ENCODE assay signal across 27 mouse cellular contexts in the genomic region with DNA sequence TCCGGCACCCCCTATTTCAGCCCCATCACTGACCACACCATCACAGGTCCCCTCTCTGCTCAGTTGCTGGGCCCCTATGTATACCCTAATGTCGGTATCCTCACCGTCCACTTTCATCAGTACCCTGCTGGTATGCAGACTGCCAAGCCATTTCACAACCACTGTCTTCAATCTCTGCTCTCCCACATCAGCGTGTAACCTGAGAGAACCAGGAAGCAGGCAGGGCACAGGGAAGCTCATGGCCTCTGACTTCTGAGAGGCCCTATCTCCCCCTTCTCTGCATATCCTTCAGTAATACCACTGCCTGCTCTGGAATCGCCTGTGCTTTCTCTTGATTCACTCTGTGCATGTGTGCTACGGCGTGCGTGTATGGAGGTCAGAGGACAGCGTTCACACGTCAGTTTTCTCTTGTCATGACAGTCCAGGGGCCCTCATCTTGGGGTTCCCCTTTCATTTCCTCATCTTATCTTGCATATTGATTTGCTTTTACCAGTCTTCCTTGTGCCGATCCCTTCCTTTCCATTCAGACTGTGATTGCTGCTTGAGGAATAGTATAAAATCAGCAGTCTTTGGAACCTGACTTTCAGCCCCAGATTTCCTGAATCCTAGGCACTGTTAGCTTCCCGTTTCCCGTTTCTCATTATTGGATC. TPM values are rescaled to one million over a fixed set of nuclear protein-coding genes. Genes with fewer than 3 reads are reported as not detected.
DNase-seq lines count a peak whose midpoint lies in the region; ATAC-seq and TF ChIP-seq lines count a peak whose summit lies in the region.
"Had no signal": no experiment of that assay in that cellular context is flagged by ENCODE, and none has a peak within 500 bp of the region (broad histone marks: within the 10 kb centered on the region; RNA-seq: fewer than 3 reads in every experiment).

No protein-coding gene starts in this region.

- no peak for TF ChIP-seq CTCF in gastrocnemius, adult 2 months (IDR thresholded peaks at IDR 0.05)
- TF ChIP-seq CTCF in kidney, postnatal 0 days (IDR thresholded peaks at IDR 0.05; ENCODE audit: low read depth): no peak

- H3K36me3 ChIP-seq in kidney, postnatal 0 days (ENCODE audit: insufficient read depth, low read length): no peaks in the 10 kb centered on the region

- no peak overlapping the region for H3K9ac ChIP-seq in kidney, postnatal 0 days (ENCODE audit: low read depth, low read length)
- H3K9ac ChIP-seq: forebrain, postnatal 0 days; midbrain, embryonic 13.5 days had no signal

- DNase-seq in gastrocnemius, adult 2 months: no peak
- DNase-seq in gastrocnemius, postnatal 10 days: no peak
- DNase-seq in kidney, postnatal 0 days (ENCODE audit: low spot score): peak; percentile 35
- DNase-seq in kidney, postnatal 36 days: no peak
- DNase-seq in cerebellum, adult 11-12 months: no peak
- DNase-seq in frontal cortex, postnatal 36 days (ENCODE audit: low spot score in 2 of 2): no peak
- DNase-seq: adrenal gland, adult 2 months; cerebellum, adult 2 months; cerebellum, postnatal 36 days; forebrain, postnatal 0 days; kidney, adult 2 months; lung, adult 2 months; lung, postnatal 14 days; right cerebral cortex, postnatal 14 days; thymus, adult 2 months; thymus, postnatal 4 days had no signal

- no peaks in the 10 kb centered on the region for H3K27me3 ChIP-seq in kidney, postnatal 0 days (ENCODE audit: insufficient read depth, low read length)
- H3K27me3 ChIP-seq: megakaryocyte, embryonic 14.5 days; midbrain, embryonic 13.5 days; Patski had no signal

- no peaks in the 10 kb centered on the region for H3K4me1 ChIP-seq in kidney, postnatal 0 days (replicated peaks; ENCODE audit: insufficient read depth, low read length)
- H3K4me1 ChIP-seq: midbrain, embryonic 13.5 days had no signal

- H3K4me3 ChIP-seq in gastrocnemius, adult 2 months: no peak overlapping the region
- no peak overlapping the region for H3K4me3 ChIP-seq in kidney, postnatal 0 days (replicated peaks; ENCODE audit: low read depth, low read length)
- H3K4me3 ChIP-seq: embryonic facial prominence, embryonic 10.5 days; forebrain, embryonic 10.5 days; limb, embryonic 10.5 days; midbrain, embryonic 13.5 days had no signal

- H3K27ac ChIP-seq in gastrocnemius, adult 2 months: peak overlapping the region; percentile 38
- no peak overlapping the region for H3K27ac ChIP-seq in kidney, postnatal 0 days
- H3K27ac ChIP-seq: embryonic facial prominence, embryonic 10.5 days; forebrain, embryonic 10.5 days; hindbrain, postnatal 0 days; limb, embryonic 10.5 days; midbrain, embryonic 13.5 days; stomach, postnatal 0 days had no signal

- intact Hi-C loops in gastrocnemius, adult 2 months (cut with DNase I): no loop called here

- ATAC-seq in kidney, postnatal 0 days (replicated peaks; ENCODE audit: low FRiP score, low read depth): no peak
- ATAC-seq in granulocyte monocyte progenitor cell, adult 5-6 weeks (replicated peaks; ENCODE audit: poor library complexity, severe bottlenecking): peak; percentile 86
- peak; percentile 85 for ATAC-seq in monocyte, adult 5-6 weeks (replicated peaks; ENCODE audit: insufficient number of reproducible peaks, low FRiP score, low TSS enrichment, poor library complexity, severe bottlenecking)
- ATAC-seq: forebrain, postnatal 0 days; hindbrain, postnatal 0 days; midbrain, embryonic 13.5 days; Patski had no signal

- H3K9me3 ChIP-seq in kidney, postnatal 0 days (replicated peaks; ENCODE audit: low read length): no peaks in the 10 kb centered on the region
- H3K9me3 ChIP-seq: embryonic facial prominence, embryonic 10.5 days; forebrain, embryonic 10.5 days; limb, embryonic 10.5 days; megakaryocyte, embryonic 14.5 days; midbrain, embryonic 13.5 days had no signal

- H3K4me2 ChIP-seq in kidney, postnatal 0 days (ENCODE audit: low read length): no peak overlapping the region
- H3K4me2 ChIP-seq: heart, embryonic 11.5 days; midbrain, embryonic 13.5 days had no signal

- 54% methylated on average over 13 of the region's 13 CpGs for WGBS in kidney, postnatal 0 days

RNA-seq across cellular contexts. Expression of gene Klhl41, which starts 6.0 kb away (rescaled TPM):
- total RNA-seq in gastrocnemius, adult 2 months (2021): 100 to 1,000 TPM; 511 to 652 TPM
- 100 to 1,000 TPM; 508 to 520 TPM for total RNA-seq in gastrocnemius, postnatal 10 days (2021)
- polyA plus RNA-seq in kidney, postnatal 0 days (2015; fragmentation: Nextera tagmentation; extraction: Ambion mirVana): 0.14 and 0.20 TPM in 2 replicates
- total RNA-seq in granulocyte monocyte progenitor cell, adult 5-6 weeks (2014; fragmentation: Nextera tagmentation): not detected in 2 replicates
- 0.09 and 0.26 TPM in 2 replicates for total RNA-seq in granulocyte monocyte progenitor cell, adult 5-6 weeks (2017)
- not detected in 3 replicates for total RNA-seq in monocyte, adult 5-6 weeks (2017)
- total RNA-seq: hindbrain, postnatal 0 days had no signal

RNA-seq across cellular contexts. Expression of gene Bbs5, which starts 17.0 kb away (rescaled TPM):
- 1 to 10 TPM; 3.7 to 4.6 TPM for total RNA-seq in gastrocnemius, adult 2 months (2021)
- total RNA-seq in gastrocnemius, postnatal 10 days (2021): 1 to 10 TPM; 4.0 to 4.3 TPM
- polyA plus RNA-seq in kidney, postnatal 0 days (2015; fragmentation: Nextera tagmentation; extraction: Ambion mirVana): 18.2 and 20.4 TPM in 2 replicates
- 18.0 and 19.5 TPM in 2 replicates for total RNA-seq in granulocyte monocyte progenitor cell, adult 5-6 weeks (2014; fragmentation: Nextera tagmentation)
- total RNA-seq in granulocyte monocyte progenitor cell, adult 5-6 weeks (2017): 5.2 and 8.7 TPM in 2 replicates
- total RNA-seq in monocyte, adult 5-6 weeks (2017): 1.6 TPM in 1 of 3 replicates, not detected in the others

RNA-seq across cellular contexts. Expression of gene Fastkd1, which starts 49.4 kb away (rescaled TPM):
- 10 to 100 TPM; 15.2 to 20.3 TPM for total RNA-seq in gastrocnemius, adult 2 months (2021)
- total RNA-seq in gastrocnemius, postnatal 10 days (2021): 10 to 100 TPM; 11.0 to 12.7 TPM
- polyA plus RNA-seq in kidney, postnatal 0 days (2015; fragmentation: Nextera tagmentation; extraction: Ambion mirVana): 10.3 and 11.2 TPM in 2 replicates
- 16.4 and 19.6 TPM in 2 replicates for total RNA-seq in granulocyte monocyte progenitor cell, adult 5-6 weeks (2014; fragmentation: Nextera tagmentation)
- 14.3 and 16.8 TPM in 2 replicates for total RNA-seq in granulocyte monocyte progenitor cell, adult 5-6 weeks (2017)
- 3.7 to 6.9 TPM (median 4.7 TPM) in 3 replicates for total RNA-seq in monocyte, adult 5-6 weeks (2017)

RNA-seq across cellular contexts. Expression of gene Ppig, which starts 58.4 kb away (rescaled TPM):
- 10 to 100 TPM; 31.8 to 35.3 TPM for total RNA-seq in gastrocnemius, adult 2 months (2021)
- 10 to 100 TPM; 36.9 to 41.6 TPM for total RNA-seq in gastrocnemius, postnatal 10 days (2021)
- polyA plus RNA-seq in kidney, postnatal 0 days (2015; fragmentation: Nextera tagmentation; extraction: Ambion mirVana): 145 and 149 TPM in 2 replicates
- 89.5 and 93.1 TPM in 2 replicates for total RNA-seq in granulocyte monocyte progenitor cell, adult 5-6 weeks (2014; fragmentation: Nextera tagmentation)
- 97.5 and 111 TPM in 2 replicates for total RNA-seq in granulocyte monocyte progenitor cell, adult 5-6 weeks (2017)
- total RNA-seq in monocyte, adult 5-6 weeks (2017): 97.7 to 171 TPM (median 114 TPM) in 3 replicates

Comparison
In these comparisons a context has a peak if more than half of its experiments do, and no peak if none do; other contexts are left out.
1. RNA of gene Klhl41, which starts 6.0 kb away (total RNA-seq): 511 to 652 TPM in gastrocnemius, adult 2 months and 508 to 520 TPM in gastrocnemius, postnatal 10 days; 0.09 to 0.26 TPM in granulocyte monocyte progenitor cell, adult 5-6 weeks and not detected in monocyte, adult 5-6 weeks; every median in the first group is over 100 times any median in the second.